Mouse (Mus musculus): ENCODE measurements at regions not wholly inside any gene's neighbourhood (a gene's known extent, or its start where the extent isn't known, plus 50 kb on each side); places are given as distances from the start of the nearest gene placed in this dataset.

- no peak for ATAC-seq
Observed at GRCm38 (mm10) chr15:63341730-63342129, 503.2 kb downstream of the Gsdmc2 start.

- no peak for ATAC-seq
Observed at GRCm38 (mm10) chr15:63340322-63341060, 504.5 kb downstream of the Gsdmc2 start.

GRCm38 (mm10) chr15:63319666-63320065 is 525.3 kb downstream of the Gsdmc2 start:
- ATAC-seq, result no peak

- no peak for ATAC-seq
Observed at GRCm38 (mm10) chr15:63310426-63310825, 534.6 kb downstream of the Gsdmc2 start.

- ATAC-seq, result no peak
Observed at GRCm38 (mm10) chr15:63299311-63299710, 545.7 kb downstream of the Gsdmc2 start.

- ATAC-seq, result no peak
Observed at GRCm38 (mm10) chr15:63288534-63288933, 556.4 kb downstream of the Gsdmc2 start.

GRCm38 (mm10) chr15:63286026-63286425 is 559.0 kb downstream of the Gsdmc2 start:
- peak; percentile 57 for ATAC-seq

GRCm38 (mm10) chr15:63270381-63270780 is 574.6 kb downstream of the Gsdmc2 start:
- ATAC-seq, result no peak

GRCm38 (mm10) chr15:63265845-63266244 is 579.1 kb downstream of the Gsdmc2 start:
- no peak for ATAC-seq

- no peak for ATAC-seq
Observed at GRCm38 (mm10) chr15:63255736-63256135, 589.2 kb downstream of the Gsdmc2 start.

- no peak for ATAC-seq
Observed at GRCm38 (mm10) chr15:63252781-63253340, 592.1 kb downstream of the Gsdmc2 start.

- no peak for ATAC-seq
Observed at GRCm38 (mm10) chr15:63238601-63239000, 606.4 kb downstream of the Gsdmc2 start.

GRCm38 (mm10) chr15:63218393-63219060 is 626.5 kb downstream of the Gsdmc2 start:
- no peak for ATAC-seq

- no peak for ATAC-seq
Observed at GRCm38 (mm10) chr15:63205150-63205549, 639.8 kb downstream of the Gsdmc2 start.

GRCm38 (mm10) chr15:63195031-63195430 is 649.9 kb downstream of the Gsdmc2 start:
- ATAC-seq, result no peak

GRCm38 (mm10) chr15:63194492-63194797 is 650.5 kb downstream of the Gsdmc2 start:
- no peak for ATAC-seq

- ATAC-seq, result no peak
Observed at GRCm38 (mm10) chr15:63193617-63194491, 651.1 kb downstream of the Gsdmc2 start.

- no peak for ATAC-seq
Observed at GRCm38 (mm10) chr15:63191731-63192130, 653.2 kb downstream of the Gsdmc2 start.

- no peak for ATAC-seq
Observed at GRCm38 (mm10) chr15:63190086-63190485, 654.9 kb downstream of the Gsdmc2 start.

GRCm38 (mm10) chr15:63171003-63171402 is 674.0 kb downstream of the Gsdmc2 start:
- ATAC-seq, result no peak

GRCm38 (mm10) chr15:63170171-63170570 is 674.8 kb downstream of the Gsdmc2 start:
- no peak for ATAC-seq

GRCm38 (mm10) chr15:63166411-63166810 is 678.6 kb downstream of the Gsdmc2 start:
- no peak for ATAC-seq

Measured in activated CD4-positive, CD25-positive, alpha-beta regulatory T cell, adult 4 months (primary cell).